ENCODE assay signal across 24 mouse cellular contexts in genomic region chr17:30063849-30064248, GRCm38 (mm10). TPM values are rescaled to one million over a fixed set of nuclear protein-coding genes. Genes with fewer than 3 reads are reported as not detected.
DNase-seq lines count a peak whose midpoint lies in the region; ATAC-seq and TF ChIP-seq lines count a peak whose summit lies in the region.
"Had no signal": no experiment of that assay in that cellular context is flagged by ENCODE, and none has a peak within 500 bp of the region (broad histone marks: within the 10 kb centered on the region; RNA-seq: fewer than 3 reads in every experiment).

No protein-coding gene starts in this region.

- H3K27me3 ChIP-seq in forebrain, embryonic 12.5 days = no peaks in the 10 kb centered on the region
- H3K27me3 ChIP-seq in forebrain, embryonic 14.5 days (replicated peaks; ENCODE audit: control insufficient read depth, insufficient read depth, low read length) = no peaks in the 10 kb centered on the region
- H3K27me3 ChIP-seq in liver, embryonic 12.5 days (replicated peaks) = no peaks in the 10 kb centered on the region
- no peaks in the 10 kb centered on the region for H3K27me3 ChIP-seq in liver, postnatal 0 days (ENCODE audit: insufficient read depth, low read length)
- no peaks in the 10 kb centered on the region for H3K27me3 ChIP-seq in intestine, embryonic 16.5 days (replicated peaks; ENCODE audit: control insufficient read depth, insufficient read depth, low read length)
- no peaks in the 10 kb centered on the region for H3K27me3 ChIP-seq in stomach, postnatal 0 days (ENCODE audit: control insufficient read depth, insufficient read depth, low read length)
- H3K27me3 ChIP-seq: heart, embryonic 13.5 days; kidney, embryonic 15.5 days; liver, embryonic 15.5 days; midbrain, embryonic 12.5 days; Patski had no signal

- 13% methylated on average over 3 of the region's 3 CpGs for WGBS in forebrain, embryonic 12.5 days
- 8% methylated on average over 3 of the region's 3 CpGs for WGBS in forebrain, embryonic 14.5 days
- 50% methylated on average over 3 of the region's 3 CpGs for WGBS in liver, embryonic 12.5 days (ENCODE audit: insufficient replicate concordance)
- 46% methylated on average over 3 of the region's 3 CpGs for WGBS in liver, postnatal 0 days (ENCODE audit: insufficient replicate concordance)
- 25% methylated on average over 3 of the region's 3 CpGs for WGBS in intestine, embryonic 16.5 days
- whole genome bisulfite sequencing in stomach, postnatal 0 days = 28% methylated on average over 3 of the region's 3 CpGs

- no peaks in the 10 kb centered on the region for H3K9me3 ChIP-seq in forebrain, embryonic 12.5 days
- no peaks in the 10 kb centered on the region for H3K9me3 ChIP-seq in forebrain, embryonic 14.5 days (replicated peaks; ENCODE audit: control insufficient read depth, low read length)
- H3K9me3 ChIP-seq in liver, embryonic 12.5 days (replicated peaks) = no peaks in the 10 kb centered on the region
- H3K9me3 ChIP-seq in liver, postnatal 0 days (ENCODE audit: low read length) = no peaks in the 10 kb centered on the region
- H3K9me3 ChIP-seq in intestine, embryonic 16.5 days (ENCODE audit: control insufficient read depth, low read length) = no peaks in the 10 kb centered on the region
- H3K9me3 ChIP-seq in stomach, postnatal 0 days (ENCODE audit: control insufficient read depth, low read length) = no peaks in the 10 kb centered on the region
- H3K9me3 ChIP-seq: heart, embryonic 13.5 days; kidney, embryonic 15.5 days; liver, embryonic 15.5 days; midbrain, embryonic 12.5 days had no signal

- H3K4me3 ChIP-seq in forebrain, embryonic 12.5 days (replicated peaks) = no peak overlapping the region
- no peak overlapping the region for H3K4me3 ChIP-seq in forebrain, embryonic 14.5 days (ENCODE audit: low read depth, low read length)
- no peak overlapping the region for H3K4me3 ChIP-seq in liver, embryonic 12.5 days
- no peak overlapping the region for H3K4me3 ChIP-seq in liver, postnatal 0 days (ENCODE audit: low read depth, low read length)
- no peak overlapping the region for H3K4me3 ChIP-seq in intestine, embryonic 16.5 days (ENCODE audit: low read length)
- H3K4me3 ChIP-seq in stomach, postnatal 0 days (ENCODE audit: low read depth, low read length) = no peak overlapping the region
- H3K4me3 ChIP-seq: heart, adult 2 months; heart, embryonic 13.5 days; kidney, embryonic 15.5 days; liver, embryonic 15.5 days; midbrain, embryonic 12.5 days had no signal

- no peak overlapping the region for H3K4me2 ChIP-seq in forebrain, embryonic 12.5 days
- no peak overlapping the region for H3K4me2 ChIP-seq in forebrain, embryonic 14.5 days (ENCODE audit: low read length)
- H3K4me2 ChIP-seq in liver, embryonic 12.5 days = peak overlapping the region; percentile 22; the same call in 1 of the 2 replicates
- no peak overlapping the region for H3K4me2 ChIP-seq in liver, postnatal 0 days (ENCODE audit: low read depth, low read length)
- H3K4me2 ChIP-seq in intestine, embryonic 16.5 days (ENCODE audit: low read depth, low read length) = no peak overlapping the region
- H3K4me2 ChIP-seq in stomach, postnatal 0 days (replicated peaks; ENCODE audit: low read depth) = no peak overlapping the region
- H3K4me2 ChIP-seq: heart, embryonic 13.5 days; kidney, embryonic 15.5 days; liver, embryonic 15.5 days; midbrain, embryonic 12.5 days had no signal

- no peak for TF ChIP-seq CTCF in liver, postnatal 0 days (IDR thresholded peaks at IDR 0.05; ENCODE audit: low read depth)
- no peak for TF ChIP-seq CTCF in stomach, postnatal 0 days (IDR thresholded peaks at IDR 0.05; ENCODE audit: low read depth)

- ATAC-seq in forebrain, embryonic 12.5 days (ENCODE audit: low FRiP score) = no peak
- ATAC-seq in forebrain, embryonic 14.5 days = no peak
- no peak for ATAC-seq in liver, embryonic 12.5 days
- no peak for ATAC-seq in liver, postnatal 0 days
- ATAC-seq in intestine, embryonic 16.5 days = peak; percentile 77
- peak; percentile 47; the same call in 1 of the 2 replicates for ATAC-seq in stomach, postnatal 0 days (ENCODE audit: low FRiP score, low TSS enrichment)
- ATAC-seq: Patski had no signal

- DNase-seq in forebrain, embryonic 14.5 days (ENCODE audit: low spot score) = no peak
- no peak for DNase-seq in liver, postnatal 0 days
- DNase-seq in stomach, postnatal 0 days (ENCODE audit: low spot score) = no peak
- DNase-seq in ovary, postnatal 14 days (ENCODE audit: low spot score) = no peak
- no peak for DNase-seq in kidney, adult 9 months
- DNase-seq: adrenal gland, postnatal 36 days; cerebellum, adult 11-12 months; cerebellum, postnatal 10 days; gastrocnemius, postnatal 36 days; heart, adult 2 months; heart, postnatal 14 days; kidney, postnatal 36 days; layer of hippocampus, adult 9-11 months; left cerebral cortex, postnatal 4 days; right cerebral cortex, postnatal 14 days; thymus, postnatal 36 days had no signal

- TF ChIP-seq EP300 in liver, postnatal 0 days (IDR thresholded peaks at IDR 0.05; ENCODE audit: low read depth) = no peak
- no peak for TF ChIP-seq EP300 in stomach, postnatal 0 days (optimal IDR thresholded peaks at IDR 0.05)

- no peak overlapping the region for H3K9ac ChIP-seq in forebrain, embryonic 12.5 days
- no peak overlapping the region for H3K9ac ChIP-seq in forebrain, embryonic 14.5 days (ENCODE audit: low read length)
- H3K9ac ChIP-seq in liver, embryonic 12.5 days = no peak overlapping the region
- H3K9ac ChIP-seq in liver, postnatal 0 days (replicated peaks) = no peak overlapping the region
- no peak overlapping the region for H3K9ac ChIP-seq in intestine, embryonic 16.5 days (ENCODE audit: low read depth, low read length)
- H3K9ac ChIP-seq in stomach, postnatal 0 days (ENCODE audit: low read length) = no peak overlapping the region
- H3K9ac ChIP-seq: heart, embryonic 13.5 days; kidney, embryonic 15.5 days; liver, embryonic 15.5 days; midbrain, embryonic 12.5 days had no signal

- H3K27ac ChIP-seq in forebrain, embryonic 12.5 days = peak overlapping the region; percentile 43
- H3K27ac ChIP-seq in forebrain, embryonic 14.5 days (ENCODE audit: low read depth, low read length) = no peak overlapping the region; the same call in 1 of the 2 replicates
- H3K27ac ChIP-seq in liver, embryonic 12.5 days = no peak overlapping the region
- no peak overlapping the region for H3K27ac ChIP-seq in liver, postnatal 0 days (ENCODE audit: low read depth)
- H3K27ac ChIP-seq in intestine, embryonic 16.5 days (ENCODE audit: low read length) = no peak overlapping the region
- no peak overlapping the region for H3K27ac ChIP-seq in stomach, postnatal 0 days (replicated peaks)
- H3K27ac ChIP-seq: heart, adult 2 months; heart, embryonic 13.5 days; kidney, embryonic 15.5 days; liver, embryonic 15.5 days had no signal

- H3K4me1 ChIP-seq in forebrain, embryonic 12.5 days = peaks cover 21% of the 10 kb centered on the region
- H3K4me1 ChIP-seq in forebrain, embryonic 14.5 days (ENCODE audit: control insufficient read depth, insufficient read depth, low read length) = peaks cover 16% of the 10 kb centered on the region
- peaks cover 29% of the 10 kb centered on the region for H3K4me1 ChIP-seq in liver, embryonic 12.5 days
- peaks cover 12% of the 10 kb centered on the region for H3K4me1 ChIP-seq in liver, postnatal 0 days (ENCODE audit: insufficient read depth)
- peaks cover 28% of the 10 kb centered on the region for H3K4me1 ChIP-seq in intestine, embryonic 16.5 days (ENCODE audit: control insufficient read depth, insufficient read depth, low read length)
- H3K4me1 ChIP-seq in stomach, postnatal 0 days (replicated peaks; ENCODE audit: control insufficient read depth, insufficient read depth) = peaks cover 4% of the 10 kb centered on the region; the same call in 1 of the 2 replicates

- H3K36me3 ChIP-seq in forebrain, embryonic 12.5 days (replicated peaks) = peaks cover 4% of the 10 kb centered on the region; the same call in 1 of the 2 replicates
- H3K36me3 ChIP-seq in forebrain, embryonic 14.5 days (ENCODE audit: control insufficient read depth, insufficient read depth, low read length) = 0 out of 2 replicates have a peak, but pooled peaks cover 2% of the 10 kb centered on the region
- H3K36me3 ChIP-seq in liver, embryonic 12.5 days = peaks cover 6% of the 10 kb centered on the region; the same call in 1 of the 2 replicates
- H3K36me3 ChIP-seq in liver, postnatal 0 days (replicated peaks; ENCODE audit: insufficient read depth, low read length) = no peaks in the 10 kb centered on the region
- H3K36me3 ChIP-seq in intestine, embryonic 16.5 days (ENCODE audit: control insufficient read depth, insufficient read depth, low read length) = no peaks in the 10 kb centered on the region
- H3K36me3 ChIP-seq in stomach, postnatal 0 days (ENCODE audit: control insufficient read depth, insufficient read depth, low read length) = no peaks in the 10 kb centered on the region
- H3K36me3 ChIP-seq: midbrain, embryonic 12.5 days had no signal

RNA-seq across cellular contexts. Expression of gene Zfand3, which starts 59.3 kb away (rescaled TPM):
- 77.3 and 83.5 TPM in 2 replicates for polyA plus RNA-seq in forebrain, embryonic 12.5 days (2016; fragmentation: Nextera tagmentation; extraction: Ambion mirVana)
- polyA plus RNA-seq in forebrain, embryonic 14.5 days (2014; fragmentation: Nextera tagmentation; extraction: Ambion mirVana) = 57.2 and 59.5 TPM in 2 replicates
- 18.8 and 19.9 TPM in 2 replicates for polyA plus RNA-seq in liver, embryonic 12.5 days (2016; fragmentation: Nextera tagmentation; extraction: Ambion mirVana)
- 24.7 and 26.2 TPM in 2 replicates for polyA plus RNA-seq in liver, postnatal 0 days (2015; fragmentation: Nextera tagmentation; extraction: Ambion mirVana)
- polyA plus RNA-seq in intestine, embryonic 16.5 days (2015; fragmentation: Nextera tagmentation; extraction: Ambion mirVana) = 39.7 and 40.2 TPM in 2 replicates
- 35.5 and 36.0 TPM in 2 replicates for polyA plus RNA-seq in stomach, postnatal 0 days (2015; fragmentation: Nextera tagmentation; extraction: Ambion mirVana)

Comparison
In these comparisons a context has a peak if more than half of its experiments do, and no peak if none do; other contexts are left out.
1. ATAC-seq: peak in intestine, embryonic 16.5 days (single experiment) and stomach, postnatal 0 days (single experiment); none in forebrain, embryonic 12.5 days (single experiment), forebrain, embryonic 14.5 days (single experiment), liver, embryonic 12.5 days (single experiment) and liver, postnatal 0 days (single experiment).